Mouse (Mus musculus): ENCODE measurements around the gene Atxn7l1.
A peak's percentile ranks its signal among the peaks of the same experiment; 100 is the strongest.

The Atxn7l1 gene

DNA sequence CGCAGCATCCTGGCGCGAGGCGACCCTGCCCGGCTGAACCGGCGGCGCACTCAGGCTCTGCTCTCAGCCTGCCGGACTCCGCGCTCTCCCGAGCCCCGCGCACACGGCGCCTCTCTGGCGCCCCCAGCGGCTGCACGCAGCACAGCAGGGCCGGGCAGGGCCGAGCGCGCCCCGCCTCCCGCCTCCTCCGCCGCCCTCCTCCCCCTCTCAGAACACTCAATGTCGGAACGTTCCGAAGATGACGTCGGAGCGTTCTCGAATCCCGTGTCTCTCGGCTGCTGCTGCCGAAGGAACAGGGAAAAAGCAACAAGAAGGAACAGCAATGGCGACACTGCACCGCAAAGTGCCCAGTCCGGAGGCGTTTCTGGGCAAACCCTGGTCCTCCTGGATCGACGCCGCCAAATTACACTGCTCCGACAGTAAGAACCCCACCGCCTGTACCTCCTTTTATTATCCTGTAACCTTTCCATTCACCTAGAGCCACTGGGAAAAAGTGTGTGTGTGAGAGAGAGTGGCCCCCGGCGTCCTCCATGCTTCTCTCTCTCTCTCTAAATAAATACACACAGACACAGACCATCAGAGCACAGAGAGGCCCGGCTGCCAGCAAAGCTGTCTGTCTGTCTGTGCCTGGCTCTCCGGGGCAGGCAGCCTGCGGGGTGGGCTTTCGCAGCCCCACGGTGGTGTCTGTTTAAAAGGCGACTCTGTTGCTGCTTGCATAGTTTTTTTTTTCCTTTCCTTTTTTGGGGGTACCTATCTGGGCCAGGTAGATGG is at the start of gene Atxn7l1:
Atxn7l1 (plus strand) TSS at position 197 of the 771 bp plus-strand sequence.
- DNase-seq, result peak; percentile 95

DNA sequence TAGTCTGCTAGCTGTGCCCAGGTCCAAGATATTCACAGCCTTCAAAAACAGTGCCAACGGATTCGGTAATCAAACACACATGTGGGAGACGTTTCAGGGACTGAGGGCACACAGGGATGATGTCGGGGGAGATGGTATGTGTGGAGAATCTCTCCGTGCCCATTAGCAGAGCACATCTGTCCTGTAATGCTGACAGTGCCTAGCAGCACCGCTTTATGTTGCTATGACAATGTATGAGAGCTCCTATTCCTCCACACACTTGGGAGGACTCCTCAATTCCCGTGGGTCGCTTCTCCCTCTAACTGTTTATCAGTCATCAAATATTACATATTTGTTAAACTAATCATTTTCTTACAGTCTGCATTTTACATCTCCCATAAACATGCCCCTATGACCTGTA is 45.9 kb upstream of the Atxn7l1 start:
- no peak for DNase-seq

DNA sequence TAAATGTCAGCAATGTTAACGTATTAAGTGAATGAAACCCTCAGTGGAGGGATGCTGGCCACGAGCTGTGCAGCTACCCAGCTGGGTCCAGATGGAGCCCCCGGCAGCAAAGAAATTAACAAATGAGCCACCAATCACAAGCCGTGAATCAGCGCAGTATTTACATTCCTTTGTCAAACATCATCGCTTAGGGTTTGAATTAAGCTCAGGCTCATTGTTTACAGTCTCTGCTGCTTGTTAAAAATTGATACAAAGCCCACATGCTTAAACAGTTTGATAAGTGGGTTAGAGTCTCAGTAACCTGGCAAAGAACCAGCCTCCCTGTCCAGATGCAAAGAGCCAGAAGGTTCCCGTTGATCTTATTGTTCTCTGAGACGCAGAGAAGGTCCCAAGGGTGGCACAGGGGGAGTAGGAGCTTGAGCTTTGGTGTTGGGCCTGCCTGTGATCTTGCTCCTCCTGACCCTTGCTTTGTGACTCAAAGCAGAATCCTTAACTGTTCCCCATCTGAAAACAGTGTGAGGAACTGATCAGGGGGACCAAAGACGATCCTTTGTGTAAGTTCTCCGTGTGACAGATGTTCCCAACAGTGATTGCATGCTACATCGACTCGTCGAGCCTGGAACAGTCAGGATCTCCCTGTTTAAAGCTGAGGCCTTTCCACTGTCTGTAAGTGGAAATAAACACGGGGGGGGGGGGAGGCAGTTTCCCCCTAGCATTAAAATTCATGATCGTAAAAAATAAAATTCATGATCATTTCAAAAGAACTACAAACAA is 45.0 kb upstream of the Atxn7l1 start:
- peak; percentile 54 for DNase-seq

DNA sequence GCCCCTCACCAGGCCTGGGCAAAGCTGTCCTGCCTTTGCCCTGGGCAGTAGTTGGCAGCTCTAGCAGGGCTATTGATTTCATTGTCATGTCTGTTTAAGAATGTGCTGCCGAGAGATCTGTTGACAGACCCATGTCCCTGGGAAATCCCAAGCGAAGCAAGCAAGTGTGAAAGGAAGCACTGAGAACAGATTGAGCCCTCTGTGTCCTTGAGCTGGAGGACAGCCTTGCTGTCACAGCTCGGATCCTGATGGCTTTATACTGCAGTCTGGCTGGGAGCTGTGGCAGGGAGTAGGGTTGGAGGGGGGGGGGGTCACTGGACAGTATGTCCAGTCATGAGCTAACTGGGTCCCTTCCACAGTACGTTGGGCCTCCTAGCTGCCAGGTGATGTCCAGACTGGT is 41.8 kb upstream of the Atxn7l1 start:
- no peak for DNase-seq

GRCm38 (mm10) chr12:33106438-33107167 is 40.9 kb upstream of the Atxn7l1 start:
- DNase-seq, result no peak

GRCm38 (mm10) chr12:33109531-33109930 is 38.0 kb upstream of the Atxn7l1 start:
- DNase-seq, result peak; percentile 49

DNA sequence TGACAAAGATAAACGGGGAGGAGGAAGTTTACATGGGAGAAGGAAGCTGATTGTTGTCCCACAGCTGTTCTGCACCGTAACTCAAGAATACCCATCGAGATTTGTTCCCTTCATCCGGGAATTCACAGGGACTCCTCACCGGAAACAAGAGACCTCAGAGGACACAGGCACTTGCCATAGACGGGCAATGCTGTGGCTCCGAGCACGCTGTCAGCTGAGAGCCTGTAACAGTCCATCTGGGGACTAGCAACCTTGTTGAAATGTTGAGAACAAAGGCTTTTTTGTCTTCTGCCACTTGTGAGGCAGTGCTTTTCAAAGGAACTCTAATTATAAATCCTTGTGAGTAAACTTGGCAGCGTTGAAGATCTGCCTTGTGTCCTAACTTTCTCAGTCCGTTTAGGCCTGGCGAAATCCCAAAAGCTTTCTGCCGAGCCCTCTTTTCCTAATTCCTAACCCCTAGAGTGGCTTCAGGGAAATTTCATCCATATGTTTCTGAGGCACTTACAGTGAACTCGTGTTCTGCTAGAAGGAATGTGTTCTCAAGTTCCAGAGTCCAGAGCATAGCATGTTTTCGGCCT is 36.5 kb upstream of the Atxn7l1 start:
- peak; percentile 76 for DNase-seq

- DNase-seq, result no peak
Measured at GRCm38 (mm10) chr12:33118624-33119301, 28.7 kb upstream of the Atxn7l1 start.

- no peak for DNase-seq
Measured at GRCm38 (mm10) chr12:33125594-33126227, 21.8 kb upstream of the Atxn7l1 start.

GRCm38 (mm10) chr12:33126243-33126642 is 21.2 kb upstream of the Atxn7l1 start:
- no peak for DNase-seq

DNA sequence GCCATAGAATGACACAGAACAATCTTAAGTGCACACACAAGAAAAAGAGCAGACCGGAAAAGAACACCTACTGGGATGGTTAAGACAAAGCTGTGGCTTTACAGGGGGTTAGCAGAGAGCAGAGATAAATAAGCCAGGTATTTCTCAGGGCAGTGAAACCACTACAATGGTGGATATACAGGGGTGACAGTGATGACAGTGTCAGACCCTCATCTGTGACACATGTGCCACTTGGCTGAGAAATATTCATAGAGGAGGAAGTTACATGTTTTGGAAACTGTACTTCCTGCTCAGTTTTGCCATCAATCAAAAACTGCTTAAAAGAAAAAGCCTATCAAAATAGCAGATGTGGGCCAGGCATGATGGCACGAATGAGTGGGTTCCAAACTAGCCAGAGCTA is 19.4 kb upstream of the Atxn7l1 start:
- DNase-seq, result no peak

DNA sequence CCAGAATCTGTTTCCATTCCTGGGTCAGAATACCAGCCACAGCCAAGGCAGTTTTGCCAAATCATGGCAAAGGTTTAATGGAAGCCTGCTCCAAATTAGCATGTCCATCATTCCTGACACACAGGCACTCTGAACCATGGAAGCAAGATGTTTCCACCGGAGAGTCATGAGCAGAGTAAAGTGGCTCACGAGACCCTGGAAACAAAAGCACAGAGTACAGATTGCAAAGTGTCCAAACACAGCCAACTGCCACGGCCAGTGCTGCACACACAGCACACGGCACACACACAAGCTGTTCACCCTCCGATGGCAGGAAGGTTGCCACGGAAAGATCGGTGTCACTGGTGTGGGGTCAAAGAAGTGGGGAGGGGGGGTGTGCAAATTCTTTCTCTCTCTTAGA is 18.8 kb upstream of the Atxn7l1 start:
- DNase-seq, result no peak

- DNase-seq, result peak; percentile 34
Measured at GRCm38 (mm10) chr12:33129410-33129809, 18.1 kb upstream of the Atxn7l1 start.

GRCm38 (mm10) chr12:33130401-33130800 is 17.1 kb upstream of the Atxn7l1 start:
- no peak for DNase-seq

- DNase-seq, result no peak
Measured at GRCm38 (mm10) chr12:33131796-33132195, 15.7 kb upstream of the Atxn7l1 start.

DNA sequence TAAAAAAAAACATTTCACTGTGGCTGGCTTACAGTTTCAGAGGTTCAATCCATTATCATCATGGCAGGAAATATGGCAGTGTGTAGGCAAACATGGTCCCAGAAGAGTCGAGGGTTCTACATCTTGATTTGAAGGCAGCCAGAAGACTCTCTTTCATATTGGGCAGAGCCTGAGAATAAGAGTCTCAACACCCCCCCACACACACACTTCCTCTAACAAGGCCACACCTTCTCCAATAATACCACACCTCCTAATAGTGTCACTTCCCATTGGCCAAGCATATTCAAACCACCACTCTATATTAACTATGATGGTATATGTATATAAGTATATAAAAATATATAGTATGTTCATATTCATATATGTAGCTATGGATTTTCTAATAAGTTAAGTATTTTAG is 9.6 kb upstream of the Atxn7l1 start:
- no peak for DNase-seq

- DNase-seq, result no peak
Measured at GRCm38 (mm10) chr12:33139083-33139482, 8.4 kb upstream of the Atxn7l1 start.

DNA sequence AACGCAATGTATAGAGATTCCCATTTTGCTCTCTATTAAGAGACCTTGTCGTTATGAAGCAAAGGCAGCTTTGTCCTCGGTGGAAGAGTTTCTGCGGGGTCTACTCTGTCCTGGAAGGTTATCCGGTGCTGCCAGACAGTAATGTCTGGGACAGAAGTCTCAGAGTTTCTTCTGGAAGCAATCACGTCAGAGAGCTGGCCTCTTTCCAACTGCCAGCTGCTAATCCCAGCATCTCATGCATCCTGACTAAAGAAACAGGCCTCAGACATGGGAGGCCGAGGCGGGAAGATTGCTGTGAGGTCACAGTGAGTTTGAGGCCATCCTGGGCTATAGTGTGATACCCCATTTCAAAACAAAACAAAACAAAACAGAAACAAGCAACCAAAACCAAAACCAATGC is 3.0 kb upstream of the Atxn7l1 start:
- peak; percentile 50 for DNase-seq

GRCm38 (mm10) chr12:33146622-33147433 is 665 bp upstream of the Atxn7l1 start:
- DNase-seq, result peak; percentile 23

DNA sequence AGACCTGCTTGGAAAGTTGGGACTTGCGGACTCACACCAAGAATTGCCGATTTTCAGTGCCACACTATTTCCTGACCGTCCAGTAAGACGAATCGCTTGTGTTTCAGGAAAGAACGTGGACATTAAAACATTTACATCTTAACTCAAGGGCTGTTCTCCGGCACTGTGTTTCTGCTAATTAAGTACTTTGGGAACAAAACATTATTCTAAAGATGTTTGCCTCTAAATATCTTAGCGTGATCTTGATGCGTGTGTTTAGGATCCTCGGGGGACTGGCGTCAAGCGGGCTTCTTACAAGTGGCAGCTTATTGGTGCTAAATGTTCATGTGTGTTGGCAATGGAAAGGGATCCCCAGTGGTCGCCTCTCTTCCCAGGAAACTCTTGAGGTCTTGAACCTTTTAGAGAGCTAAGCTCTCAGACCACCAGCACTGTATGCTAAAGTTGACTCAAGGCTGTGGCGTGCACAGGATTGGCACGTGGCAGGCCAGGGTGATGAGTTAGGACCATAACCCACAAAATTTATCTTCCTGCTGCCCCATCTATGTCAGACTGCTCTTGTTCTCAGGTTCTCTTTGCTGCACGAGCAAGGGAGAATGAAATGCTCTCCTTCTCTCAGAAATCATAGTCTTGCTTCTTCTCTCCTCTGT is 2.2 kb downstream of the Atxn7l1 start:
- DNase-seq, result no peak

DNA sequence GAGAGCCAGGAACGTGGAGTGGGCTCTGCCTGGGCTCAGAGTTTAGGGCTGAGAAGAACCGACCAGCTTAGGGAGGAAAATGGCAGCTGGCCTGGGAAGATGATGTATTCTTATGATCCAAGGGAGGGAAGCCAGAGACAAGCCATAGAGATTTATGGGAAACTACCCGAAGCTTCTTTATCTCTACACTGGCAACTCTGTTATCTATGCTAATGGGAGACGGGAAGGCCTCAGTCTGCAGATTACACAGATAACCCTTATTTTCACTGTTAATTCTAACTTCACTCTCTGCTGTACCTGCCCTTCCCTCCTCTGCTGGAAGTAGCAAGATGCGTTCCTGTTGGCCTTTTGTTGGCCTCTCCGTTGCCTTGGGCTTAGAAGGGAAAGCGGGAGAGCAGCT is 5.6 kb downstream of the Atxn7l1 start:
- no peak for DNase-seq

Data from lung, postnatal 10 days (tissue).